Mouse (Mus musculus) heart, embryonic 16.5 days (tissue): Measurements from ENCODE around the gene Tor1a. TPM values are rescaled to one million over a fixed set of nuclear protein-coding genes. Genes with fewer than 3 reads are reported as not detected.
"Not testable (repeated sequence)": the region's sequence is repeated elsewhere in the genome, so short reads cannot be mapped to it uniquely, and the experiment has no call there.

ENCODE experiments used
- ATAC-seq: fragments of 200-750 bp; cut with Nextera tagmentation; replicated peaks from 2 replicates; pipeline ENCODE4 v1.8.0; 2017; ENCODE audit warnings: moderate number of reproducible peaks; ENCODE audit not compliant: insufficient read depth, low FRiP score; ENCODE audit errors: extremely low read depth
- H3K27ac ChIP-seq: fragments of 300-500 bp; sonication (generic); 2 replicates; pipeline ENCODE4 v1.5.1; 2014; ENCODE audit warnings: mild to moderate bottlenecking, low read length, control low read depth, moderate library complexity
- H3K27me3 ChIP-seq: fragments of 300-500 bp; sonication (generic); 2 replicates; pipeline ENCODE4 v1.6.1; 2014; ENCODE audit warnings: low read length, mixed read lengths; ENCODE audit not compliant: control insufficient read depth, insufficient read depth
- H3K36me3 ChIP-seq: fragments of 300-500 bp; sonication (generic); 2 replicates; pipeline ENCODE4 v1.6.1; 2014; ENCODE audit not compliant: control insufficient read depth, insufficient read depth
- H3K4me1 ChIP-seq: fragments of 300-500 bp; sonication (generic); 2 replicates; pipeline ENCODE4 v1.6.1; 2014; ENCODE audit warnings: low read length, mixed read lengths; ENCODE audit not compliant: control insufficient read depth, insufficient read depth
- H3K4me2 ChIP-seq: fragments of 300-500 bp; sonication (generic); 2 replicates; pipeline ENCODE4 v1.6.1; 2014; ENCODE audit warnings: low read depth, mild to moderate bottlenecking, control low read depth, low read length
- H3K4me3 ChIP-seq: fragments of 300-500 bp; sonication (generic); 2 replicates; pipeline ENCODE4 v1.5.1; 2014; ENCODE audit warnings: mild to moderate bottlenecking, control low read depth, low read length
- H3K9ac ChIP-seq: fragments of 300-500 bp; sonication (generic); 2 replicates; pipeline ENCODE4 v1.6.1; 2014; ENCODE audit warnings: low read length, control low read depth
- H3K9me3 ChIP-seq: fragments of 300-500 bp; sonication (generic); replicated peaks from 2 replicates; pipeline ENCODE4 v1.6.1; 2016; ENCODE audit warnings: low read length; ENCODE audit not compliant: control insufficient read depth
- WGBS: fragments of 180-500 bp; shearing (Covaris S2); extraction: QIAGEN DNeasy Blood & Tissue Kit; methylation state at CpG from one replicate; pipeline ENCODE4 v1.1.7; 2014; 5-methylcytosine and 5-hydroxymethylcytosine counted together
- polyA plus RNA-seq: library from polyadenylated mRNA; unstranded; fragments of >200 nt; fragmentation: Nextera tagmentation; extraction: Ambion mirVana; gene quantifications from 2 replicates; pipeline ENCODE4 v1.2.1, GENCODE M21; 2015

Gene Tor1a
- polyA plus RNA-seq, 1 experiment from 2014 or later, result 53.0 TPM

GRCm38 (mm10) chr2:30938574-30938991 is 29.1 kb downstream of the Tor1a start:
- 48% methylated on average over 4 of the region's 4 CpGs for WGBS
- H3K9me3 ChIP-seq, result no peaks in the 10 kb centered on the region

GRCm38 (mm10) chr2:30937731-30938130 is 30.0 kb downstream of the Tor1a start:
- no peak for ATAC-seq
- Histone ChIP-seq H3K4me2 (no peak overlapping the region), H3K9me3 (no peaks in the 10 kb centered on the region), H3K4me1 (no peaks in the 10 kb centered on the region), H3K9ac (no peak overlapping the region), H3K27me3 (no peaks in the 10 kb centered on the region), H3K36me3 (no peaks in the 10 kb centered on the region), H3K4me3 (no peak overlapping the region), H3K27ac (no peak overlapping the region)
- WGBS, result 64% methylated on average over 8 of the region's 8 CpGs

More at GRCm38 (mm10) chr2:30938574-30938991, 29.1 kb downstream of the Tor1a start:
- Histone ChIP-seq H3K4me2 (no peak overlapping the region), H3K9ac (no peak overlapping the region), H3K36me3 (no peaks in the 10 kb centered on the region), H3K4me3 (no peak overlapping the region), H3K4me1 (no peaks in the 10 kb centered on the region), H3K27me3 (no peaks in the 10 kb centered on the region), H3K27ac (no peak overlapping the region)
- ATAC-seq, result no peak

- H3K36me3 ChIP-seq, result no peaks in the 10 kb centered on the region
- no peak overlapping the region for H3K4me3 ChIP-seq
- no peaks in the 10 kb centered on the region for H3K4me1 ChIP-seq
- no peak overlapping the region for H3K9ac ChIP-seq
- no peak overlapping the region for H3K4me2 ChIP-seq
- H3K27ac ChIP-seq, result no peak overlapping the region
- H3K9me3 ChIP-seq, result no peaks in the 10 kb centered on the region
- H3K27me3 ChIP-seq, result no peaks in the 10 kb centered on the region
- ATAC-seq, result no peak
- 70% methylated on average over 3 of the region's 3 CpGs for WGBS
These were observed 30.9 kb downstream of the Tor1a start for GRCm38 (mm10) chr2:30936808-30937207.

- H3K4me1 ChIP-seq, result peaks cover 7% of the 10 kb centered on the region
- H3K9ac ChIP-seq, result no peak overlapping the region
- no peaks in the 10 kb centered on the region for H3K27me3 ChIP-seq
- no peak overlapping the region for H3K4me2 ChIP-seq
- no peak overlapping the region for H3K27ac ChIP-seq
- H3K9me3 ChIP-seq, result no peaks in the 10 kb centered on the region
- no peaks in the 10 kb centered on the region for H3K36me3 ChIP-seq
- no peak for ATAC-seq
- 18% methylated on average over 7 of the region's 7 CpGs for WGBS
- no peak overlapping the region for H3K4me3 ChIP-seq
These were observed 33.7 kb downstream of the Tor1a start for GRCm38 (mm10) chr2:30933917-30934450.

- H3K36me3 ChIP-seq, result no peaks in the 10 kb centered on the region
- no peak overlapping the region for H3K4me2 ChIP-seq
- no peak overlapping the region for H3K4me3 ChIP-seq
- no peak for ATAC-seq
- no peak overlapping the region for H3K27ac ChIP-seq
- H3K9ac ChIP-seq, result no peak overlapping the region
- 65% methylated on average over 6 of the region's 6 CpGs for WGBS
- no peaks in the 10 kb centered on the region for H3K9me3 ChIP-seq
- H3K27me3 ChIP-seq, result no peaks in the 10 kb centered on the region
- peaks cover 11% of the 10 kb centered on the region for H3K4me1 ChIP-seq
These were observed 34.7 kb downstream of the Tor1a start for GRCm38 (mm10) chr2:30933032-30933431.

- Histone ChIP-seq H3K27ac (no peak overlapping the region), H3K4me3 (no peak overlapping the region), H3K27me3 (no peaks in the 10 kb centered on the region), H3K4me1 (peaks cover 20% of the 10 kb centered on the region), H3K9me3 (no peaks in the 10 kb centered on the region), H3K36me3 (no peaks in the 10 kb centered on the region), H3K4me2 (no peak overlapping the region), H3K9ac (no peak overlapping the region)
- ATAC-seq, result no peak
- 81% methylated on average over 3 of the region's 3 CpGs for WGBS
These were observed 35.8 kb downstream of the Tor1a start for GRCm38 (mm10) chr2:30931922-30932321.

GRCm38 (mm10) chr2:30930846-30931245 is 36.9 kb downstream of the Tor1a start:
- peaks cover 23% of the 10 kb centered on the region for H3K4me1 ChIP-seq
- H3K9me3 ChIP-seq, H3K4me3 ChIP-seq, H3K4me2 ChIP-seq, H3K27ac ChIP-seq, ATAC-seq, H3K36me3 ChIP-seq, H3K27me3 ChIP-seq, H3K9ac ChIP-seq: not testable (repeated sequence)
- WGBS, result 91% methylated on average over 2 of the region's 2 CpGs

- no peaks in the 10 kb centered on the region for H3K9me3 ChIP-seq
These were observed 38.2 kb downstream of the Tor1a start, which contains the start of gene Ptges for GRCm38 (mm10) chr2:30929483-30930045. TSS of gene Ptges (minus strand) at chr2:30929863.

GRCm38 (mm10) chr2:30928893-30929482 is 38.7 kb downstream of the Tor1a start:
- Histone ChIP-seq H3K4me2 (peak overlapping the region; percentile 67), H3K9ac (peak overlapping the region; percentile 61; the same call in 1 of the 2 replicates), H3K36me3 (no peaks in the 10 kb centered on the region), H3K27me3 (no peaks in the 10 kb centered on the region), H3K4me1 (peaks cover 23% of the 10 kb centered on the region), H3K4me3 (peak overlapping the region; percentile 38), H3K9me3 (no peaks in the 10 kb centered on the region), H3K27ac (no peak overlapping the region)
- 29% methylated on average over 12 of the region's 12 CpGs for WGBS
- ATAC-seq, result no peak

More at GRCm38 (mm10) chr2:30929483-30930045, 38.2 kb downstream of the Tor1a start, which contains the start of gene Ptges:
- WGBS, result 4% methylated on average over 23 of the region's 23 CpGs
- Histone ChIP-seq H3K4me1 (peaks cover 23% of the 10 kb centered on the region), H3K4me2 (peak within 1 kb of the TSS; percentile 67), H3K27ac (no peak within 1 kb of the TSS), H3K27me3 (no peaks in the 10 kb centered on the region), H3K4me3 (peak within 1 kb of the TSS; percentile 38), H3K36me3 (no peaks in the 10 kb centered on the region), H3K9ac (peak within 1 kb of the TSS; percentile 61)
- ATAC-seq, result peak; percentile 21; the same call in 1 of the 2 replicates
